Mouse (Mus musculus) lung, embryonic 16.5 days (tissue): ENCODE results near the gene Ints13. TPM values are rescaled to one million over a fixed set of nuclear protein-coding genes. Genes with fewer than 3 reads are reported as not detected.

Source experiments
- ATAC-seq: fragments of 200-750 bp; cut with Nextera tagmentation; 2 replicates; pipeline ENCODE4 v1.8.0; 2017; ENCODE audit warnings: low read depth, mild to moderate bottlenecking, moderate library complexity
- H3K27ac ChIP-seq: fragments of 300-500 bp; sonication (generic); 2 replicates; pipeline ENCODE4 v1.5.1; 2014; ENCODE audit warnings: mild to moderate bottlenecking, control low read depth, low read length
- H3K27me3 ChIP-seq: fragments of 300-500 bp; sonication (generic); 2 replicates; pipeline ENCODE4 v1.6.1; 2014; ENCODE audit warnings: low read depth, low read length, mixed read lengths; ENCODE audit not compliant: control insufficient read depth, insufficient read depth
- H3K36me3 ChIP-seq: fragments of 300-500 bp; sonication (generic); 2 replicates; pipeline ENCODE4 v1.6.1; 2014; ENCODE audit warnings: low read length; ENCODE audit not compliant: control insufficient read depth, insufficient read depth
- H3K4me1 ChIP-seq: fragments of 300-500 bp; sonication (generic); replicated peaks from 2 replicates; pipeline ENCODE4 v1.6.1; 2014; ENCODE audit warnings: low read length, mixed read lengths; ENCODE audit not compliant: control insufficient read depth, insufficient read depth
- H3K4me2 ChIP-seq: fragments of 300-500 bp; sonication (generic); 2 replicates; pipeline ENCODE4 v1.6.1; 2014; ENCODE audit warnings: low read depth, low read length, control low read depth
- H3K4me3 ChIP-seq: fragments of 300-500 bp; sonication (generic); 2 replicates; pipeline ENCODE4 v1.5.1; 2014; ENCODE audit warnings: mild to moderate bottlenecking, low read length, control low read depth
- H3K9ac ChIP-seq: fragments of 300-500 bp; sonication (generic); 2 replicates; pipeline ENCODE4 v1.6.1; 2014; ENCODE audit warnings: low read length, control low read depth
- H3K9me3 ChIP-seq: fragments of 300-500 bp; sonication (generic); 2 replicates; pipeline ENCODE4 v1.6.1; 2016; ENCODE audit warnings: low read length; ENCODE audit not compliant: control insufficient read depth
- WGBS: fragments of 180-500 bp; shearing (Covaris S2); extraction: QIAGEN DNeasy Blood & Tissue Kit; methylation state at CpG from one replicate; pipeline ENCODE4 v1.1.7; 2014; 5-methylcytosine and 5-hydroxymethylcytosine counted together
- polyA plus RNA-seq: library from polyadenylated mRNA; unstranded; fragments of >200 nt; fragmentation: Nextera tagmentation; extraction: Ambion mirVana; gene quantifications from 2 replicates; pipeline ENCODE4 v1.2.1, GENCODE M21; 2015

Gene Ints13
- polyA plus RNA-seq = 69.9 and 71.2 TPM in 2 replicates

- peak; percentile 96 for ATAC-seq
- WGBS = under 1% methylated on average over 77 of the region's 77 CpGs
- peaks cover 3% of the 10 kb centered on the region; the same call in 1 of the 2 replicates for H3K36me3 ChIP-seq
Observed at GRCm38 (mm10) chr6:146577310-146578109, at the start of gene Ints13. Gene Ints13 (minus strand): TSS chr6:146577835.

GRCm38 (mm10) chr6:146616670-146617069 is 39.0 kb upstream of the Ints13 start:
- Histone ChIP-seq H3K27me3 (no peaks in the 10 kb centered on the region), H3K4me3 (no peak overlapping the region), H3K36me3 (peaks cover 13% of the 10 kb centered on the region), H3K27ac (no peak overlapping the region), H3K4me1 (no peaks in the 10 kb centered on the region), H3K9me3 (no peaks in the 10 kb centered on the region), H3K9ac (no peak overlapping the region), H3K4me2 (no peak overlapping the region)
- no peak for ATAC-seq
- 88% methylated on average over 2 of the region's 2 CpGs for WGBS

More at GRCm38 (mm10) chr6:146577310-146578109, at the start of gene Ints13:
- H3K27ac ChIP-seq = peak within 1 kb of the TSS; percentile 98
- peak within 1 kb of the TSS; percentile 97 for H3K9ac ChIP-seq
- H3K9me3 ChIP-seq = no peaks in the 10 kb centered on the region
- H3K4me3 ChIP-seq = peak within 1 kb of the TSS; percentile 90
- peak within 1 kb of the TSS; percentile 90 for H3K4me2 ChIP-seq
- H3K4me1 ChIP-seq = peaks cover 20% of the 10 kb centered on the region
- no peaks in the 10 kb centered on the region for H3K27me3 ChIP-seq

- no peak for ATAC-seq
- Histone ChIP-seq H3K9me3 (no peaks in the 10 kb centered on the region), H3K4me3 (no peak overlapping the region), H3K4me1 (no peaks in the 10 kb centered on the region), H3K4me2 (no peak overlapping the region), H3K9ac (no peak overlapping the region), H3K27me3 (no peaks in the 10 kb centered on the region), H3K36me3 (peaks cover 13% of the 10 kb centered on the region), H3K27ac (no peak overlapping the region)
- 84% methylated on average over 8 of the region's 8 CpGs for WGBS
Observed at GRCm38 (mm10) chr6:146615891-146616290, 38.3 kb upstream of the Ints13 start.

- WGBS = 91% methylated on average over 5 of the region's 5 CpGs
- ATAC-seq = no peak
- H3K27me3 ChIP-seq = no peaks in the 10 kb centered on the region
- H3K36me3 ChIP-seq = peaks cover 18% of the 10 kb centered on the region
- no peak overlapping the region for H3K4me3 ChIP-seq
- no peak overlapping the region for H3K9ac ChIP-seq
- no peaks in the 10 kb centered on the region for H3K4me1 ChIP-seq
- no peaks in the 10 kb centered on the region for H3K9me3 ChIP-seq
- H3K27ac ChIP-seq = no peak overlapping the region
- H3K4me2 ChIP-seq = no peak overlapping the region
Observed at GRCm38 (mm10) chr6:146614541-146614940, 36.9 kb upstream of the Ints13 start.

GRCm38 (mm10) chr6:146613907-146614306 is 36.3 kb upstream of the Ints13 start:
- H3K36me3 ChIP-seq = peaks cover 19% of the 10 kb centered on the region
- no peak overlapping the region for H3K27ac ChIP-seq
- no peak for ATAC-seq
- H3K27me3 ChIP-seq = no peaks in the 10 kb centered on the region
- H3K4me3 ChIP-seq = no peak overlapping the region
- no peak overlapping the region for H3K9ac ChIP-seq
- H3K9me3 ChIP-seq = no peaks in the 10 kb centered on the region
- 84% methylated on average over 5 of the region's 5 CpGs for WGBS
- no peaks in the 10 kb centered on the region for H3K4me1 ChIP-seq
- H3K4me2 ChIP-seq = no peak overlapping the region

GRCm38 (mm10) chr6:146612736-146613135 is 35.1 kb upstream of the Ints13 start:
- no peak overlapping the region for H3K4me2 ChIP-seq
- no peak overlapping the region for H3K9ac ChIP-seq
- ATAC-seq = no peak
- no peaks in the 10 kb centered on the region for H3K4me1 ChIP-seq
- 91% methylated on average over 5 of the region's 5 CpGs for WGBS
- no peaks in the 10 kb centered on the region for H3K27me3 ChIP-seq
- H3K27ac ChIP-seq = no peak overlapping the region
- H3K9me3 ChIP-seq = no peaks in the 10 kb centered on the region
- peaks cover 14% of the 10 kb centered on the region for H3K36me3 ChIP-seq
- H3K4me3 ChIP-seq = no peak overlapping the region

GRCm38 (mm10) chr6:146611897-146612296 is 34.3 kb upstream of the Ints13 start:
- H3K4me3 ChIP-seq = no peak overlapping the region
- H3K4me1 ChIP-seq = no peaks in the 10 kb centered on the region
- no peak overlapping the region for H3K4me2 ChIP-seq
- ATAC-seq = no peak
- no peaks in the 10 kb centered on the region for H3K9me3 ChIP-seq
- 90% methylated on average over 7 of the region's 7 CpGs for WGBS
- H3K9ac ChIP-seq = no peak overlapping the region
- H3K36me3 ChIP-seq = peaks cover 14% of the 10 kb centered on the region
- H3K27me3 ChIP-seq = no peaks in the 10 kb centered on the region
- no peak overlapping the region for H3K27ac ChIP-seq

- H3K9ac ChIP-seq = no peak overlapping the region
- no peak overlapping the region for H3K4me2 ChIP-seq
- H3K9me3 ChIP-seq = no peaks in the 10 kb centered on the region
- no peaks in the 10 kb centered on the region for H3K4me1 ChIP-seq
- no peak for ATAC-seq
- H3K4me3 ChIP-seq = no peak overlapping the region
- H3K36me3 ChIP-seq = peaks cover 11% of the 10 kb centered on the region
- H3K27me3 ChIP-seq = no peaks in the 10 kb centered on the region
- no peak overlapping the region for H3K27ac ChIP-seq
- 86% methylated on average over 6 of the region's 6 CpGs for WGBS
Observed at GRCm38 (mm10) chr6:146611385-146611784, 33.8 kb upstream of the Ints13 start.

- no peaks in the 10 kb centered on the region for H3K9me3 ChIP-seq
- ATAC-seq = no peak
- H3K9ac ChIP-seq = no peak overlapping the region
- H3K4me2 ChIP-seq = no peak overlapping the region
- H3K27ac ChIP-seq = no peak overlapping the region
- 80% methylated on average over 10 of the region's 10 CpGs for WGBS
- peaks cover 36% of the 10 kb centered on the region for H3K36me3 ChIP-seq
- no peaks in the 10 kb centered on the region for H3K4me1 ChIP-seq
- no peak overlapping the region for H3K4me3 ChIP-seq
- H3K27me3 ChIP-seq = no peaks in the 10 kb centered on the region
Observed at GRCm38 (mm10) chr6:146603651-146604050, 26.0 kb upstream of the Ints13 start.
